Mouse (Mus musculus): ENCODE results near the gene Abcb1a.
"Not testable (repeated sequence)": the region's sequence is repeated elsewhere in the genome, so short reads cannot be mapped to it uniquely, and the experiment has no call there.

The Abcb1a gene

GRCm38 (mm10) chr5:8727760-8728159, 67.9 kb downstream of the Abcb1a start:
- DNase-seq (ENCODE audit: low spot score in 2 of 2): no peak

DNA sequence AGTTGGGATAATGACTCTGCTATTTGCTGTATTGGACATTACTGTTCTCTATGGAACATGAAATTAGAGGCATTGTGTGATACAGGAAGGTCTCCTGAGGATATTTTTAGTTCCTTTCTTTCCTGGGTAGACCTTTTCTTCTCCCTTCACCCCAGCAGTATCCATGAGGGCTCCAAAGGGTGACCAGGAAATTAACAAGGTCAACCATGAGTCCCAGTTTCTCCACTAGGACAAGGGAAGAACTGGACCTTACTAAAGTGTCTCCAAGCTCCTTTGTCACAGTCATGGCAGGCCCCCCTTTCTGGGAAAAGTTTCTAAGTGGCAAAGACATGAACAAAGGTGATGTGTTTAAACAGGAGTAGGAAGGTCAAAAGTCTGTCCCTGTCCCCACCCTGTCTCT, 72.8 kb downstream of the Abcb1a start:
- DNase-seq (ENCODE audit: low spot score in 2 of 2): no peak

GRCm38 (mm10) chr5:8733307-8733706, 73.4 kb downstream of the Abcb1a start:
- DNase-seq (ENCODE audit: low spot score in 2 of 2): not testable (repeated sequence)

GRCm38 (mm10) chr5:8736389-8736788, 76.5 kb downstream of the Abcb1a start:
- DNase-seq (ENCODE audit: low spot score in 2 of 2): no peak

DNA sequence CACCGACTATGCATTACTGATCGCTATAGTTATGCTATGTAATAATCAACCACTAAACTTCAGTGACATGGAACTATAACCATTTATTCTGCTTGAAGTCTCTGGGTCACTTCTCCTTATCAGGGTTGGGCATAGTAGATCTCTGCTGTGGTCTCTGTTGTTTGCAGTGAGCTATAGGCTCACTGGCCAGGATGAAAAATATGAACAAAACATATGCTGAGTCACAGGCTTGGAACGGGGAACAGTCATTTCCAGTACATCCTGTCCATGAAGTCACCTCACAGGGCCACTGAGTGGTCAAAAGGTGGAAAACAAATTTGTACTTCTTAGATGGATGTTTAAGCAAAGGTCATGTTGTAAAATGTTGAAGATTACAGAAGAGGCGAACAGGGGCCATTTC, 77.2 kb downstream of the Abcb1a start:
- DNase-seq (ENCODE audit: low spot score in 2 of 2): no peak

DNA sequence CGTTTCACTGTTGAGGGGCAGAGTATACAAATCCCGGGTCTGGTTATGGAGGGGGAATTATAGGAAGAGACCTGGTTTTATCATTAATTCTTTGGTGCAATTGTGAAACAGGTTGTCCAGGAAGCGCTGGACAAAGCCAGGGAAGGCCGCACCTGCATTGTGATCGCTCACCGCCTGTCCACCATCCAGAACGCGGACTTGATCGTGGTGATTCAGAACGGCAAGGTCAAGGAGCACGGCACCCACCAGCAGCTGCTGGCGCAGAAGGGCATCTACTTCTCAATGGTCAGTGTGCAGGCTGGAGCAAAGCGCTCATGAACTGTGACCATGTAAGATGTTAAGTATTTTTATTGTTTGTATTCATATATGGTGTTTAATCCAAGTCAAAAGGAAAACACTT, 87.4 kb downstream of the Abcb1a start:
- DNase-seq (ENCODE audit: low spot score in 2 of 2): not testable (repeated sequence)

- no peak for DNase-seq (ENCODE audit: low spot score in 2 of 2)
Observed at GRCm38 (mm10) chr5:8772866-8773265, 113.0 kb downstream of the Abcb1a start.

DNA sequence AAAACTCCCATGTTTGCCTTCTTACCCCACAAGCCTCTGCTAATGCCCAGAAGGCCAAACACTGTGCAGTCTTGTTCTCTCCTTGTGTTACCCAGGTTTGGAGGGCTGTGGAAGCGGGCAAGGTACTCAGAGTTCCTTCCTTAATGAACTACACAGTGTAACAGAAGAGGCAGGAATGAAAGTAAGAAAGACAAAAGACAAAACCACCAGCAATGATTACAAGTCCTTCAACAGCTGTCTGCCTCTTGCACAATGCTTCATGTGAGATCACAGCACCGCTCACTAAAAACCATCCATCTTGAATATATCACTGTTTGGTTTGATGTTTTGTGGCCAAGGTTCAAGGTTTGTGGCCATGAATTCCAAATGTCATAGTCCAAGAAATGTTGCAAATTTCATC, 118.4 kb downstream of the Abcb1a start:
- no peak for DNase-seq (ENCODE audit: low spot score in 2 of 2)

DNA sequence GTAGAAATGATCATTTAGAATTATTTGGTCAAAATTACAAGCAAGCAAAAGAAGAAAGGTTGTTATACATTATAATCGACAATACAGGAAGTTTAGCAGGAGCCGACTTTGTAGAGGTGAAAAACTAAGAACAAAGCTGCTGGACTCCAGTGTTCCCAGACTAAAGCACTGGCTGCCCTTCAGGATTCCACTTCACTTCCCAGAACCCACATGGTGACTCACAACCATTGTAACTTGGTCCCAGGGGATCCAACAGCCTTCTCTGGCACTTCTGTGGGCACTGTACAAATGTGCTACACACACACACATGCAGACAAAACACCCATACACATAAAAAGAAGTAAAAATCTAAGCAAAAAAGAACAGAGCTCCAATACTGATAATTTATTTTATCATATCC, 118.9 kb downstream of the Abcb1a start:
- no peak for DNase-seq (ENCODE audit: low spot score in 2 of 2)

DNA sequence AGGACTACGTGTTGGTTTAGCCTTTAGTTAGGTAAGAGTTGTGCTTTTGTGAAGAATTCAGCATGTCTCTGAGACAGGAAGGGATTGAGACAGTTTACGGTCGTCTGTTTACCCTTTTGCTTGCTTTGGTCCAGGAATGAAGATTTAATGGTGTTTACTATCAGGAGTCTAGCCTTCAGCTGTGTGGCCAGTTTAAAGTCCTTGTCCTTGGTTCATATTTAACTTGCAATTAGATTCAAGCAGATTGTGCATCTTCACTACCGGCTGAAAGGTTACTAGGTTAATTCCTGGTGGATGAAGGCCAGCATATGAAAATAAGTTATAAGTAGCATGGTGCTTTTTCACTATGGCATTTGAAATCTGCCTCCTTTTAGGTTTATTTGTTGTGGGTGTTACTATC, 132.4 kb downstream of the Abcb1a start:
- DNase-seq (ENCODE audit: low spot score in 2 of 2): no peak

All from urinary bladder, postnatal 4 days (tissue).